ENCODE assay signal across 8 mouse cellular contexts in the genomic region with DNA sequence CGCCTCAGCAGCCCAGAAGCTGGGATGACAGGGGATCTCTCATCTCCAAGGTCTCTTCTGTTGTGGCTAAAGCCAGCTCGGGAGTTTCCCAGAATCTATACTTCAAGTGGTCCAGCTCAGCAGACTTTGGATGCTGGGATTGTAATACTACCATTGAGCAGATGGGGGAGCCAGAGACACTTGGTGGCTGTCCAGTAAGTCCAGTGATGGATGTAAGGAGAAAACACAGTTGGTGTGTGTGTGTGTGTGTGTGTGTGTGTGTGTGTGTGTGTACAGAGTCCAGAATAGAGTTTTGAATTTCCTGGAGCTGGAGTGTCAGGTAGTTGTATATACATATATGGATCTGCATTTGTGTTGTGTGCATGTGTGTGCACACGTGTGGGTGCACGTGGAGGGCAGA. TPM values are rescaled to one million over a fixed set of nuclear protein-coding genes. Genes with fewer than 3 reads are reported as not detected.
DNase-seq lines count a peak whose midpoint lies in the region; ATAC-seq and TF ChIP-seq lines count a peak whose summit lies in the region.
"Had no signal": no experiment of that assay in that cellular context is flagged by ENCODE, and none has a peak within 500 bp of the region (broad histone marks: within the 10 kb centered on the region; RNA-seq: fewer than 3 reads in every experiment).

No protein-coding gene starts in this region.

- TF ChIP-seq POLR2A in cerebellum, adult 2 months (IDR thresholded peaks at IDR 0.05; ENCODE audit: borderline replicate concordance, insufficient read depth, low read length) = no peak

- H3K9me3 ChIP-seq in G1E (replicated peaks) = no peaks in the 10 kb centered on the region

- no peak overlapping the region for H3K27ac ChIP-seq in cerebellum, adult 2 months (ENCODE audit: insufficient read depth, low read length)
- H3K27ac ChIP-seq: macrophage had no signal

- H3K4me1 ChIP-seq in G1E (ENCODE audit: insufficient read depth, low read depth, low read length) = no peaks in the 10 kb centered on the region
- no peaks in the 10 kb centered on the region for H3K4me1 ChIP-seq in cerebellum, adult 2 months (ENCODE audit: control insufficient read depth, insufficient read depth, low read length)

- H3K36me3 ChIP-seq in G1E (replicated peaks) = no peaks in the 10 kb centered on the region

- H3K4me3 ChIP-seq in G1E (ENCODE audit: low read depth, low read length) = no peak overlapping the region
- no peak overlapping the region for H3K4me3 ChIP-seq in cerebellum, adult 2 months (replicated peaks; ENCODE audit: insufficient read depth, low read depth, low read length)

- 46% methylated on average over 4 of the region's 4 CpGs for WGBS in cerebellum, adult 2 months

- no peak for ATAC-seq in G1E (ENCODE audit: extremely low read depth, insufficient number of reproducible peaks, low FRiP score, poor library complexity, severe bottlenecking)

- TF ChIP-seq CTCF in G1E (IDR thresholded peaks at IDR 0.05; ENCODE audit: low read depth, low read length) = peak; percentile 62; the same call in 1 of the 2 replicates
- TF ChIP-seq CTCF in cerebellum, adult 2 months (IDR thresholded peaks at IDR 0.05; ENCODE audit: borderline replicate concordance, insufficient read depth, low read depth, low read length) = peak; percentile 84

- peak; percentile 62 to 66 for DNase-seq in B cell, adult 2 months
- DNase-seq in G1E (ENCODE audit: low spot score) = peak; percentile 12
- peak; percentile 57 to 71 for DNase-seq in cerebellum, adult 2 months
- peak; percentile 58 for DNase-seq in gastrocnemius, postnatal 10 days
- peak; percentile 76 for DNase-seq in layer of hippocampus, adult 9-11 months
- DNase-seq in lung, postnatal 14 days = peak; percentile 77
- DNase-seq in right cerebral cortex, postnatal 36 days (ENCODE audit: low spot score in 2 of 2) = peak; percentile 68 to 72

- peaks cover 17% of the 10 kb centered on the region for H3K27me3 ChIP-seq in G1E (ENCODE audit: insufficient read depth, low read length)
- H3K27me3 ChIP-seq in cerebellum, adult 2 months (ENCODE audit: control insufficient read depth, insufficient read depth, low read length) = no peaks in the 10 kb centered on the region

RNA-seq across cellular contexts. Expression of gene Muc5ac, which starts 32.9 kb away (rescaled TPM):
- not detected in 2 replicates for total RNA-seq in G1E (2014; fragmentation: Nextera tagmentation)
- total RNA-seq in G1E (2017) = under 0.01 TPM in 1 of 2 replicates, not detected in the other
- polyA plus RNA-seq in G1E (2012) = not detected in 2 replicates
- not detected in 2 replicates for polyA plus RNA-seq in cerebellum, adult 2 months (2012; rRNA removed)
- total RNA-seq in gastrocnemius, postnatal 10 days (2021) = not detected
- polyA plus RNA-seq: macrophage had no signal

Comparison
In these comparisons a context has a peak if more than half of its experiments do, and no peak if none do; other contexts are left out.
1. DNase-seq: peak in every context shown above with its lines; median percentile 77 in lung, postnatal 14 days; 76 in layer of hippocampus, adult 9-11 months; 70 in right cerebral cortex, postnatal 36 days; 64 in B cell, adult 2 months; 64 in cerebellum, adult 2 months; 58 in gastrocnemius, postnatal 10 days; 12 in G1E.